Mouse (Mus musculus) colon, adult 2 months (tissue): Measurements from ENCODE around the gene Cluh. TPM values are rescaled to one million over a fixed set of nuclear protein-coding genes. Genes with fewer than 3 reads are reported as not detected.

Experiments used
- polyA plus RNA-seq: library from polyadenylated mRNA; depleted of rRNA; stranded (reverse); fragments of >200 nt; gene quantifications from 2 replicates; pipeline ENCODE4 v1.2.3, GENCODE M21; 2012; rRNA removed

Cluh gene
- 69.2 and 80.7 TPM in 2 replicates for polyA plus RNA-seq

DNA sequence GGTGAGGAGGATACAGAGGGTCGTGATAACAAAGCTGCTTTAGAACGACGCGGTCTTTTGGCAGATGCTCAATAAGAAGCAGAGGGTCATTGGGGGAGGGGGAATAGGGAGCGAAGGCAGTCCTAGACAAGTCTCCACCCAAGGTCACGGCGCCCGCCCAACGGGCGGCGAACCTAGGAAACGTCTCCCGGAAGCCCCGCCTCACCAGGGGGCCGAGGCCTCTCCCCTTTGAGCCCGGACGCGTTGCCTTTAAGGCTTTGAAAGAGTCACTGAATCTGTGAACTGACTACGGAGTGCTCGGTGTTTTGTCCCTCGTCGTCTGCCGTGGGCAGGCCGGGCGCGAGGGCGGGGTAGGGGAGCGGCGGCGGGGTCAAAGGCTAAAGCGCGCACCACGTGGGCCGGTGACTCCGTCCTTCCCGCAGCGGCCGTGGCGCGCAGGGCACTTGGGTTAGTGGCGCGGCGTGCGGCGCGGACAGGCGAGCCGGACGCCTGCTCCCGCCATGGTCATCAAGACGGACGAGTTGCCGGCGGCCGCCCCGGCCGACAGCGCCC lies at the start of gene Cluh:
Gene Cluh (plus strand): TSS at position 401 of the 552 bp plus-strand sequence.

DNA sequence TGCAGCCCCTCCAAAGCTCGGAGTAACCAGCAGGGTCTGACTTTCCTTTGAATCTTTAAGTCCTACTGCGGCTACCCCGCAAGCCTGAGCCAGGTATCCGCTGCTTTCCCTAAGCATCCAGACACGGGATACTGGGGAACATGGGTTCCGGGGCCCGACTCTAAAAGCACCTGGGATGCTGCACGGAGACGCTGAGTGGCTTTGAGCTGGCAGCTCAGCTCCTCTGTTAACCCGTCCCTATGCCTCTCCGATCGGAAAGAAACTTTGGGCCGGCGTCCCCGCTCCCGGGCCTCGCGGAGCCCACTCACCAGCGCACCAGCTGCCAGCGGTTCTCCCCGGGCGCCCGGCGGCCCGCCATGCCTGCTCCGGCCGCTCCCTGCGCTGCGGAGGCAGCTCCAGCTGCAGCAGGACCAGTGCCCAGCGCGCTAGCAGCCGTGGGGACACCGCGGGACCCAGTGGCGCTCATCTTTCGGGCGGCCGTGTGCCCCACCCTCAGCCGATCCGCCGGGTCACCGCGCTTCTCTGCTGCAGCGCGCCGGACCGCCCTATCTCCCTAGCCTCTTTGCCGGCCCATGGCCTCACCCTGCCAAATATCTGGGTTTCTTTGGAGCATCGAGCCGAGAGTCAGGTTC lies 38.6 kb upstream of the Cluh start, which contains the start of gene Rap1gap2:
Gene Rap1gap2 (minus strand): TSS at position 371 of the 632 bp plus-strand sequence.

GRCm38 (mm10) chr11:74619201-74619955 lies 29.9 kb upstream of the Cluh start, which contains the start of gene Ccdc92b:
Gene Ccdc92b, plus strand, starts transcription at chr11:74619605.

Other genes with a start within 250 kb of the Cluh start
- 53.4 and 60.5 TPM in 2 replicates for gene Rap1gap2, start 38.6 kb upstream of the Cluh start, polyA plus RNA-seq
- gene Ccdc92b, start 29.9 kb upstream of the Cluh start, polyA plus RNA-seq = 1.5 and 1.7 TPM in 2 replicates
- 9.7 and 11.0 TPM in 2 replicates for gene Pafah1b1, start 75.2 kb downstream of the Cluh start, polyA plus RNA-seq
- 2.5 and 3.7 TPM in 2 replicates for gene Mettl16, start 121.3 kb downstream of the Cluh start, polyA plus RNA-seq
- 16.1 and 16.8 TPM in 2 replicates for gene Mnt, start 181.4 kb downstream of the Cluh start, polyA plus RNA-seq
- gene Sgsm2, start 247.6 kb downstream of the Cluh start, polyA plus RNA-seq = 35.4 and 37.0 TPM in 2 replicates
- 7.7 and 10.0 TPM in 2 replicates for gene Tsr1, start 248.6 kb downstream of the Cluh start, polyA plus RNA-seq